Mouse (Mus musculus) macrophage (primary cell): ENCODE results near the gene Emd. TPM values are rescaled to one million over a fixed set of nuclear protein-coding genes. Genes with fewer than 3 reads are reported as not detected.

Experiments used
- H3K27ac ChIP-seq: fragments of 350-480 bp; formaldehyde crosslinking; 2 replicates; pipeline ENCODE4 v1.9.0; 2021
- H3K36me3 ChIP-seq: fragments of 350-480 bp; formaldehyde crosslinking; 2 replicates; pipeline ENCODE4 v1.9.0; 2021; ENCODE audit errors: inconsistent target
- H3K4me3 ChIP-seq: fragments of 350-480 bp; formaldehyde crosslinking; 2 replicates; pipeline ENCODE4 v1.9.0; 2021; ENCODE audit errors: inconsistent target
- H3K79me2 ChIP-seq: fragments of 350-480 bp; formaldehyde crosslinking; 2 replicates; pipeline ENCODE4 v1.9.0; 2021; ENCODE audit errors: inconsistent target
- WGBS: methylation state at CpG from one replicate; pipeline ENCODE4 v1.1.7; 2026; ENCODE audit warnings: inconsistent platforms; ENCODE audit not compliant: missing documents; 5-methylcytosine and 5-hydroxymethylcytosine counted together
- polyA plus RNA-seq: library from polyadenylated mRNA; stranded (reverse); fragments of 250-400 nt; gene quantifications from 3 replicates; pipeline ENCODE4 v1.2.4, GENCODE M21; 2018; ENCODE audit warnings: inconsistent platforms

Emd gene
- polyA plus RNA-seq, 1 experiment from 2014 or later, result 94.2 TPM

GRCm38 (mm10) chrX:74248651-74249050 lies 5.8 kb upstream of the Emd start:
- peaks cover 7% of the 10 kb centered on the region for H3K79me2 ChIP-seq
- H3K36me3 ChIP-seq, result no peaks in the 10 kb centered on the region
- 0 out of 2 replicates have a peak overlapping the region, but pooled peaks have one; percentile 22 for H3K27ac ChIP-seq
- H3K4me3 ChIP-seq, result peak overlapping the region; percentile 31; the same call in 1 of the 2 replicates
- 31% methylated on average over 3 of the region's 3 CpGs for WGBS

- Histone ChIP-seq H3K36me3 (no peaks in the 10 kb centered on the region), H3K79me2 (peaks cover 7% of the 10 kb centered on the region), H3K27ac (peak within 1 kb of the TSS; percentile 39), H3K4me3 (peak within 1 kb of the TSS; percentile 31)
- 33% methylated on average over 23 of the region's 38 CpGs for WGBS
These were observed 4.9 kb upstream of the Emd start, which contains the start of gene Flna for GRCm38 (mm10) chrX:74249615-74250014. Gene Flna, minus strand, starts transcription at chrX:74249820.

GRCm38 (mm10) chrX:74254888-74255565 lies 540 bp downstream of the Emd start:
- Histone ChIP-seq H3K36me3 (no peaks in the 10 kb centered on the region), H3K27ac (peak overlapping the region; percentile 52), H3K79me2 (peaks cover 12% of the 10 kb centered on the region), H3K4me3 (peak overlapping the region; percentile 58)
- WGBS, result 26% methylated on average over 24 of the region's 31 CpGs

GRCm38 (mm10) chrX:74257746-74258145 lies 3.3 kb downstream of the Emd start:
- WGBS, result 68% methylated on average over 3 of the region's 3 CpGs
- Histone ChIP-seq H3K4me3 (no peak overlapping the region), H3K79me2 (peaks cover 12% of the 10 kb centered on the region), H3K36me3 (no peaks in the 10 kb centered on the region), H3K27ac (no peak overlapping the region)

- H3K36me3 ChIP-seq, result no peaks in the 10 kb centered on the region
- peak overlapping the region; percentile 72 for H3K4me3 ChIP-seq
- peaks cover 18% of the 10 kb centered on the region for H3K79me2 ChIP-seq
- 38% methylated on average over 3 of the region's 3 CpGs for WGBS
- H3K27ac ChIP-seq, result peak overlapping the region; percentile 92
These were observed 15.2 kb downstream of the Emd start for GRCm38 (mm10) chrX:74269736-74270061.

- Histone ChIP-seq H3K36me3 (no peaks in the 10 kb centered on the region), H3K79me2 (peaks cover 18% of the 10 kb centered on the region), H3K27ac (peak within 1 kb of the TSS; percentile 92), H3K4me3 (peak within 1 kb of the TSS; percentile 72)
- WGBS, result 22% methylated on average over 33 of the region's 42 CpGs
These were observed 15.8 kb downstream of the Emd start, which contains the start of gene Rpl10 for GRCm38 (mm10) chrX:74270062-74270901. Gene Rpl10, plus strand, starts transcription at chrX:74270812.

GRCm38 (mm10) chrX:74270902-74271551 lies 16.5 kb downstream of the Emd start:
- H3K4me3 ChIP-seq, result peak overlapping the region; percentile 72
- H3K79me2 ChIP-seq, result peaks cover 21% of the 10 kb centered on the region
- H3K27ac ChIP-seq, result peak overlapping the region; percentile 92
- 20% methylated on average over 14 of the region's 27 CpGs for WGBS
- no peaks in the 10 kb centered on the region for H3K36me3 ChIP-seq

- Histone ChIP-seq H3K27ac (peak overlapping the region; percentile 28), H3K36me3 (no peaks in the 10 kb centered on the region)
- WGBS, result 46% methylated on average over 9 of the region's 10 CpGs
These were observed 19.2 kb downstream of the Emd start for GRCm38 (mm10) chrX:74273422-74274322.

GRCm38 (mm10) chrX:74277916-74278315 lies 23.4 kb downstream of the Emd start:
- H3K36me3 ChIP-seq, result no peaks in the 10 kb centered on the region
- H3K79me2 ChIP-seq, result peaks cover 53% of the 10 kb centered on the region
- peak overlapping the region; percentile 85 for H3K27ac ChIP-seq
- WGBS, result 47% methylated on average over 8 of the region's 8 CpGs
- H3K4me3 ChIP-seq, result no peak overlapping the region

More at GRCm38 (mm10) chrX:74273422-74274322, 19.2 kb downstream of the Emd start:
- Histone ChIP-seq H3K79me2 (peaks cover 41% of the 10 kb centered on the region), H3K4me3 (no peak overlapping the region)

GRCm38 (mm10) chrX:74281041-74281731 lies 26.7 kb downstream of the Emd start:
- WGBS, result 23% methylated on average over 13 of the region's 14 CpGs
- Histone ChIP-seq H3K36me3 (no peaks in the 10 kb centered on the region), H3K4me3 (peak overlapping the region; percentile 58), H3K27ac (peak overlapping the region; percentile 85), H3K79me2 (peaks cover 70% of the 10 kb centered on the region)

- Histone ChIP-seq H3K79me2 (peaks cover 63% of the 10 kb centered on the region), H3K4me3 (peak within 1 kb of the TSS; percentile 58)
- 26% methylated on average over 10 of the region's 16 CpGs for WGBS
These were observed 27.4 kb downstream of the Emd start, which contains the start of the genes Taz and Dnase1l1 for GRCm38 (mm10) chrX:74281732-74282394. Gene Taz, plus strand, starts transcription at chrX:74281912. Gene Dnase1l1, minus strand, starts transcription at chrX:74282337.

GRCm38 (mm10) chrX:74282395-74283091 lies 28.1 kb downstream of the Emd start:
- H3K4me3 ChIP-seq, result peak overlapping the region; percentile 58
- peak overlapping the region; percentile 78 for H3K27ac ChIP-seq
- H3K36me3 ChIP-seq, result no peaks in the 10 kb centered on the region
- H3K79me2 ChIP-seq, result peaks cover 57% of the 10 kb centered on the region
- WGBS, result 31% methylated on average over 31 of the region's 39 CpGs

More at GRCm38 (mm10) chrX:74281732-74282394, 27.4 kb downstream of the Emd start, which contains the start of the genes Taz and Dnase1l1:
- H3K27ac ChIP-seq, result peak within 1 kb of the TSS; percentile 85
- no peaks in the 10 kb centered on the region for H3K36me3 ChIP-seq
